Mouse (Mus musculus): Measurements from ENCODE around the gene C1qtnf6. TPM values are rescaled to one million over a fixed set of nuclear protein-coding genes. Genes with fewer than 3 reads are reported as not detected.

C1qtnf6 gene
- total and polyA plus RNA-seq, 2 experiments from 2014 or later: 23.0 to 27.4 TPM

DNA sequence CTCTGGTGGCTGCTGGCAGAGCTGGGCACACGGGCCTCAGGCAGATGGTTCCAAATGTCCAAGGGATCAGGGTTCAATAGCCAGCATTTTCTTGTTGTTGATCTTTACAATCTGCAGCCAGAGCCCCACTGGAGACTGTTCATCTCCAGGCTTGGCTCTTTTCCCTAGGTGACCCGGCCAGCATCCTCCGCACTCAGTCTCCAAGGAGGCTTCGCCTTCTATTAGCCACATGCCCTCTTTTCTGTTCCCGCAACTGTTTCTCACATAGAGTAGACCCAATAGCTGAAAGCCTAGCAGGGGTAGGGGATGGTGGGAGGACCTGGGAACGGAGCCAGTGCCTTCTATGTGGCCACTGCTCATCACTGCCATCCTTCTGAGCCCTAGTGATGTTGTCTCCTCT lies 57.8 kb downstream of the C1qtnf6 start:
- Histone ChIP-seq H3K4me1 (ENCODE audit: control insufficient read depth, insufficient read depth) (peaks cover 15% of the 10 kb centered on the region; the same call in 1 of the 2 replicates), H3K27me3 (ENCODE audit: control insufficient read depth, insufficient read depth, low read length) (0 out of 2 replicates have a peak, but pooled peaks cover 4% of the 10 kb centered on the region), H3K9ac (replicated peaks; ENCODE audit: low read depth, low read length) (no peak overlapping the region), H3K9me3 (replicated peaks; ENCODE audit: control insufficient read depth, low read length) (no peaks in the 10 kb centered on the region), H3K4me3 (ENCODE audit: low read depth, low read length) (no peak overlapping the region), H3K36me3 (replicated peaks; ENCODE audit: control insufficient read depth, insufficient read depth, low read length) (no peaks in the 10 kb centered on the region), H3K4me2 (ENCODE audit: low read depth, low read length) (no peak overlapping the region), H3K27ac (ENCODE audit: low read depth) (no peak overlapping the region)
- 81% methylated on average over 6 of the region's 6 CpGs for WGBS
- no peak for TF ChIP-seq EP300 (IDR thresholded peaks at IDR 0.05; ENCODE audit: low read depth)
- TF ChIP-seq CTCF (IDR thresholded peaks at IDR 0.05; ENCODE audit: low read depth): no peak
- no peak for DNase-seq (ENCODE audit: low spot score)
- ATAC-seq (ENCODE audit: insufficient read depth, low read depth): no peak

Other genes starting within 250 kb of the C1qtnf6 start
- gene Csf2rb2, start 225.7 kb downstream of the C1qtnf6 start, total RNA-seq (2014; rRNA removed; ENCODE audit: low replicate concordance): 0.50 and 6.0 TPM in 2 replicates
- gene Csf2rb2, start 225.7 kb downstream of the C1qtnf6 start, polyA plus RNA-seq (2015; fragmentation: Nextera tagmentation; extraction: Ambion mirVana): 0.19 and 0.23 TPM in 2 replicates
- gene Csf2rb, start 205.7 kb downstream of the C1qtnf6 start, total RNA-seq (2014; rRNA removed; ENCODE audit: low replicate concordance): 3.5 and 3.7 TPM in 2 replicates
- 0.77 and 0.79 TPM in 2 replicates for gene Csf2rb, start 205.7 kb downstream of the C1qtnf6 start, polyA plus RNA-seq (2015; fragmentation: Nextera tagmentation; extraction: Ambion mirVana)
- not detected in 2 replicates for gene Tex33, start 135.5 kb downstream of the C1qtnf6 start, total RNA-seq (2014; rRNA removed; ENCODE audit: low replicate concordance)
- not detected in 2 replicates for gene Tex33, start 135.5 kb downstream of the C1qtnf6 start, polyA plus RNA-seq (2015; fragmentation: Nextera tagmentation; extraction: Ambion mirVana)
- gene Tst, start 125.5 kb downstream of the C1qtnf6 start, total RNA-seq (2014; rRNA removed; ENCODE audit: low replicate concordance): 42.4 and 50.9 TPM in 2 replicates
- gene Tst, start 125.5 kb downstream of the C1qtnf6 start, polyA plus RNA-seq (2015; fragmentation: Nextera tagmentation; extraction: Ambion mirVana): 21.9 and 22.0 TPM in 2 replicates
- gene Mpst, start 125.0 kb downstream of the C1qtnf6 start, total RNA-seq (2014; rRNA removed; ENCODE audit: low replicate concordance): 40.0 and 52.2 TPM in 2 replicates
- gene Mpst, start 125.0 kb downstream of the C1qtnf6 start, polyA plus RNA-seq (2015; fragmentation: Nextera tagmentation; extraction: Ambion mirVana): 1.1 and 1.2 TPM in 2 replicates
- 38.4 and 49.8 TPM in 2 replicates for gene Kctd17, start 102.9 kb downstream of the C1qtnf6 start, total RNA-seq (2014; rRNA removed; ENCODE audit: low replicate concordance)
- 15.7 and 17.8 TPM in 2 replicates for gene Kctd17, start 102.9 kb downstream of the C1qtnf6 start, polyA plus RNA-seq (2015; fragmentation: Nextera tagmentation; extraction: Ambion mirVana)
- gene Tmprss6, start 62.8 kb downstream of the C1qtnf6 start, total RNA-seq (2014; rRNA removed; ENCODE audit: low replicate concordance): 0.50 TPM in 1 of 2 replicates, not detected in the other
- gene Tmprss6, start 62.8 kb downstream of the C1qtnf6 start, polyA plus RNA-seq (2015; fragmentation: Nextera tagmentation; extraction: Ambion mirVana): 0.29 and 0.49 TPM in 2 replicates
- gene Il2rb, start 36.1 kb downstream of the C1qtnf6 start, total RNA-seq (2014; rRNA removed; ENCODE audit: low replicate concordance): 0.12 TPM in 1 of 2 replicates, not detected in the other
- gene Il2rb, start 36.1 kb downstream of the C1qtnf6 start, polyA plus RNA-seq (2015; fragmentation: Nextera tagmentation; extraction: Ambion mirVana): 0.08 TPM in 2 replicates
- 0.04 TPM in 1 of 2 replicates, not detected in the other for gene Sstr3, start 13.3 kb upstream of the C1qtnf6 start, total RNA-seq (2014; rRNA removed; ENCODE audit: low replicate concordance)
- gene Sstr3, start 13.3 kb upstream of the C1qtnf6 start, polyA plus RNA-seq (2015; fragmentation: Nextera tagmentation; extraction: Ambion mirVana): 0.12 and 0.19 TPM in 2 replicates
- 3.1 and 6.5 TPM in 2 replicates for gene Rac2, start 41.4 kb upstream of the C1qtnf6 start, total RNA-seq (2014; rRNA removed; ENCODE audit: low replicate concordance)
- gene Rac2, start 41.4 kb upstream of the C1qtnf6 start, polyA plus RNA-seq (2015; fragmentation: Nextera tagmentation; extraction: Ambion mirVana): 4.0 and 5.6 TPM in 2 replicates
- gene Cyth4, start 65.6 kb upstream of the C1qtnf6 start, total RNA-seq (2014; rRNA removed; ENCODE audit: low replicate concordance): 4.3 and 6.0 TPM in 2 replicates
- gene Cyth4, start 65.6 kb upstream of the C1qtnf6 start, polyA plus RNA-seq (2015; fragmentation: Nextera tagmentation; extraction: Ambion mirVana): 2.8 and 3.1 TPM in 2 replicates
- gene Elfn2, start 187.4 kb upstream of the C1qtnf6 start, total RNA-seq (2014; rRNA removed; ENCODE audit: low replicate concordance): 0.12 and 0.19 TPM in 2 replicates
- gene Elfn2, start 187.4 kb upstream of the C1qtnf6 start, polyA plus RNA-seq (2015; fragmentation: Nextera tagmentation; extraction: Ambion mirVana): 0.05 and 0.11 TPM in 2 replicates
- gene Mfng, start 242.1 kb upstream of the C1qtnf6 start, total RNA-seq (2014; rRNA removed; ENCODE audit: low replicate concordance): 12.9 and 13.1 TPM in 2 replicates
- gene Mfng, start 242.1 kb upstream of the C1qtnf6 start, polyA plus RNA-seq (2015; fragmentation: Nextera tagmentation; extraction: Ambion mirVana): 13.0 and 13.4 TPM in 2 replicates